Mouse (Mus musculus) thymus, adult 2 months (tissue): ENCODE measurements around the gene Tsn.

Experiments used
- CTCF ChIP-seq: fragments of 200-500 bp; IDR thresholded peaks from 2 replicates; pipeline ENCODE4 v1.5.1; 2012; ENCODE audit warnings: mild to moderate bottlenecking, control low read depth, low read length, moderate library complexity, borderline replicate concordance; ENCODE audit not compliant: control insufficient read depth, poor library complexity, insufficient read depth; ENCODE audit errors: extremely low read depth
- POLR2A ChIP-seq: fragments of 200-500 bp; IDR thresholded peaks from 2 replicates; pipeline ENCODE4 v1.6.1; 2012; ENCODE audit warnings: mild to moderate bottlenecking, low read length, control low read depth, moderate library complexity; ENCODE audit not compliant: control insufficient read depth, poor library complexity, insufficient read depth; ENCODE audit errors: extremely low read depth

DNA sequence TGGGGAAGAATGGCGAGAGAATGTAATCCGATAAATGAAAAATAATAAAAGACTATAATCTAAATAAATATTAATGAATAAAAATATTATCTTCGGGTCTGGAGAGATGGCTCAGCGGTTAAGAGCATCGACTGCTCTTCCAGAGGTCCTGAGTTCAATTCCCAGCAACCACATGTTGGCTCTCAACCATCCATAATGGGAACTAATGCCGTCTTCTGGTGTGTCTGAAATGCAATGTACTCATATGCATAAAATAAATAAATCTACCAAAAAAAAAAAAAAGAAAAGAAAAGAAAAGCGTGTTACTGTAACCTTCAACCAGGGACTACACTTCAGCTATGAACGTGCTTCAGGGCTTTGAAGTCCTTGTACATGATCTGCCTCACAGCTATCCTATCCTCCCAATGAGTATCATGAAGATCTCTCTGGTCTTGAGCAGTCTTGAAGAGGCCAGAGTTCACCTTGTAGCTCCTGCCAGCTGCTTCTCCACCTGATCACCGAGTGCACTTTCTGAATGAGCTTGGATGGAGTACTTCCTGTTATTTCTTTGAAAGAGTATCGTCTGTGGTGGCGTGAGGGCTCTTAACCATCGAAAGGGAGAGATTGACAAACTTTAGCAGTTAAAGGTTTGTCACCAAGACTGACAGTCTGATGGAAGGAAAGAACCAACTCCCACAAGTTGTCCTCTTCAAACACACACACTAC, at the start of gene Tsn:
- TF ChIP-seq CTCF (no peak), POLR2A (no peak)
